Mouse (Mus musculus) testis, adult 2 months (tissue): ENCODE results near the gene Dpy19l1.

Source experiments
- CTCF ChIP-seq: fragments of 200-500 bp; IDR thresholded peaks from 2 replicates; pipeline ENCODE4 v1.5.1; 2012; ENCODE audit warnings: low read depth, mild to moderate bottlenecking, inconsistent platforms, low read length, moderate library complexity; ENCODE audit not compliant: control insufficient read depth, insufficient read depth, insufficient replicate concordance
- POLR2A ChIP-seq: fragments of 200-500 bp; IDR thresholded peaks from 2 replicates; pipeline ENCODE4 v1.6.1; 2012; ENCODE audit warnings: low read depth, mild to moderate bottlenecking, inconsistent platforms, low read length, moderate library complexity; ENCODE audit not compliant: control insufficient read depth

GRCm38 (mm10) chr9:24488425-24489104 lies 14.4 kb downstream of the Dpy19l1 start:
- TF ChIP-seq CTCF (no peak), POLR2A (no peak)
